In genomic region chr8:125950007-125950940, GRCm38 (mm10) we compare ENCODE assay signal across 8 mouse cellular contexts. TPM values are rescaled to one million over a fixed set of nuclear protein-coding genes. Genes with fewer than 3 reads are reported as not detected.
DNase-seq lines count a peak whose midpoint lies in the region; ATAC-seq and TF ChIP-seq lines count a peak whose summit lies in the region.

No protein-coding gene starts in this region.

- H3K4me2 ChIP-seq in embryonic facial prominence, embryonic 15.5 days (replicated peaks) = no peak overlapping the region
- no peak overlapping the region for H3K4me2 ChIP-seq in limb, embryonic 12.5 days
- no peak overlapping the region for H3K4me2 ChIP-seq in midbrain, postnatal 0 days (ENCODE audit: low read depth, low read length, poor library complexity, severe bottlenecking)

- H3K27me3 ChIP-seq in embryonic facial prominence, embryonic 15.5 days = no peaks in the 10 kb centered on the region; the same call in 1 of the 2 replicates
- H3K27me3 ChIP-seq in limb, embryonic 12.5 days = peaks cover 18% of the 10 kb centered on the region
- no peaks in the 10 kb centered on the region for H3K27me3 ChIP-seq in midbrain, postnatal 0 days (ENCODE audit: insufficient read depth, low read length)

- DNase-seq in 416B (ENCODE audit: low read depth) = peak; percentile 92
- peak; percentile 86 for DNase-seq in heart, adult 8-10 months (ENCODE audit: low spot score)
- peak; percentile 83 to 88 for DNase-seq in kidney, adult 8-10 months
- peak; percentile 97 for DNase-seq in midbrain, postnatal 0 days (ENCODE audit: low spot score)
- DNase-seq in spleen, postnatal 36 days (ENCODE audit: low spot score in 2 of 2) = peak; percentile 57 to 72

- H3K27ac ChIP-seq in bone marrow, adult 2 months (ENCODE audit: control insufficient read depth, insufficient read depth, low read depth, low read length, poor library complexity) = no peak overlapping the region
- no peak overlapping the region for H3K27ac ChIP-seq in embryonic facial prominence, embryonic 15.5 days (replicated peaks)
- no peak overlapping the region for H3K27ac ChIP-seq in limb, embryonic 12.5 days
- H3K27ac ChIP-seq in midbrain, postnatal 0 days (ENCODE audit: low read depth, low read length) = no peak overlapping the region

- no peaks in the 10 kb centered on the region; the same call in 1 of the 2 replicates for H3K9me3 ChIP-seq in embryonic facial prominence, embryonic 15.5 days (replicated peaks)
- no peaks in the 10 kb centered on the region for H3K9me3 ChIP-seq in limb, embryonic 12.5 days
- no peaks in the 10 kb centered on the region for H3K9me3 ChIP-seq in midbrain, postnatal 0 days (ENCODE audit: low read length)

- no peak overlapping the region for H3K9ac ChIP-seq in embryonic facial prominence, embryonic 15.5 days
- H3K9ac ChIP-seq in limb, embryonic 12.5 days (replicated peaks) = no peak overlapping the region
- no peak overlapping the region for H3K9ac ChIP-seq in midbrain, postnatal 0 days (replicated peaks; ENCODE audit: low read length, poor library complexity, severe bottlenecking)

- H3K36me3 ChIP-seq in embryonic facial prominence, embryonic 15.5 days = no peaks in the 10 kb centered on the region
- H3K36me3 ChIP-seq in limb, embryonic 12.5 days = no peaks in the 10 kb centered on the region
- H3K36me3 ChIP-seq in midbrain, postnatal 0 days (ENCODE audit: insufficient read depth, low read length) = no peaks in the 10 kb centered on the region

- TF ChIP-seq POLR2A in bone marrow, adult 2 months (IDR thresholded peaks at IDR 0.05; ENCODE audit: borderline replicate concordance, control insufficient read depth, low read depth, low read length) = no peak

- peak; percentile 73 for ATAC-seq in embryonic facial prominence, embryonic 15.5 days (ENCODE audit: insufficient number of reproducible peaks, low FRiP score, low TSS enrichment, low read depth)
- peak; percentile 85 for ATAC-seq in limb, embryonic 12.5 days (ENCODE audit: insufficient number of reproducible peaks, insufficient read depth, low FRiP score, low TSS enrichment, low read depth)
- peak; percentile 83 for ATAC-seq in midbrain, postnatal 0 days (ENCODE audit: low FRiP score)

- H3K4me1 ChIP-seq in bone marrow, adult 2 months (ENCODE audit: control insufficient read depth, insufficient read depth, low read length) = no peaks in the 10 kb centered on the region
- no peaks in the 10 kb centered on the region for H3K4me1 ChIP-seq in embryonic facial prominence, embryonic 15.5 days
- no peaks in the 10 kb centered on the region for H3K4me1 ChIP-seq in limb, embryonic 12.5 days (replicated peaks)
- no peaks in the 10 kb centered on the region for H3K4me1 ChIP-seq in midbrain, postnatal 0 days (ENCODE audit: insufficient read depth, low read length)

- TF ChIP-seq CTCF in bone marrow, adult 2 months (IDR thresholded peaks at IDR 0.05; ENCODE audit: control insufficient read depth, insufficient read depth, low read length) = peak; percentile 71
- TF ChIP-seq CTCF in midbrain, postnatal 0 days (IDR thresholded peaks at IDR 0.05) = peak; percentile 100

- WGBS in bone marrow, adult 2 months = 22% methylated on average over 23 of the region's 23 CpGs
- 21% methylated on average over 23 of the region's 23 CpGs for WGBS in embryonic facial prominence, embryonic 15.5 days
- WGBS in limb, embryonic 12.5 days = 21% methylated on average over 23 of the region's 23 CpGs
- WGBS in midbrain, postnatal 0 days = 19% methylated on average over 23 of the region's 23 CpGs

- no peak overlapping the region for H3K4me3 ChIP-seq in bone marrow, adult 2 months (replicated peaks; ENCODE audit: control insufficient read depth, low read depth, low read length)
- H3K4me3 ChIP-seq in embryonic facial prominence, embryonic 15.5 days (replicated peaks) = no peak overlapping the region
- no peak overlapping the region for H3K4me3 ChIP-seq in limb, embryonic 12.5 days (replicated peaks)
- H3K4me3 ChIP-seq in midbrain, postnatal 0 days (ENCODE audit: low read depth, low read length) = no peak overlapping the region

RNA-seq across cellular contexts. Expression of gene Map3k21, which starts 40.0 kb away (rescaled TPM):
- polyA plus RNA-seq in bone marrow, adult 2 months (2011; ENCODE audit: insufficient read depth, insufficient read length, low replicate concordance, missing spikeins) = not detected in 2 replicates
- polyA plus RNA-seq in embryonic facial prominence, embryonic 15.5 days (2015; fragmentation: Nextera tagmentation; extraction: Ambion mirVana) = 0.27 and 0.37 TPM in 2 replicates
- 1 to 10 TPM in 3 of 4 experiments, under 1 TPM in 1; 0.78 to 2.1 (median 1.2) TPM for total RNA-seq in heart, adult 8-10 months (2022)
- 0.06 TPM in 1 of 2 replicates, not detected in the other for polyA plus RNA-seq in limb, embryonic 12.5 days (2016; fragmentation: Nextera tagmentation; extraction: Ambion mirVana)
- total RNA-seq in midbrain, postnatal 0 days (2014; rRNA removed) = 2.8 and 3.5 TPM in 2 replicates
- 0.85 and 0.98 TPM in 2 replicates for polyA plus RNA-seq in midbrain, postnatal 0 days (2015; fragmentation: Nextera tagmentation; extraction: Ambion mirVana)

RNA-seq across cellular contexts. Expression of gene Kcnk1, which starts 44.7 kb away (rescaled TPM):
- polyA plus RNA-seq in bone marrow, adult 2 months (2011; ENCODE audit: insufficient read depth, insufficient read length, low replicate concordance, missing spikeins) = not detected in 2 replicates
- 20.5 and 25.4 TPM in 2 replicates for polyA plus RNA-seq in embryonic facial prominence, embryonic 15.5 days (2015; fragmentation: Nextera tagmentation; extraction: Ambion mirVana)
- total RNA-seq in heart, adult 8-10 months (2022) = 1 to 10 TPM in 2 of 4 experiments, under 1 TPM in 2; 0.27 to 1.6 (median 0.78) TPM
- 15.0 and 16.6 TPM in 2 replicates for polyA plus RNA-seq in limb, embryonic 12.5 days (2016; fragmentation: Nextera tagmentation; extraction: Ambion mirVana)
- total RNA-seq in midbrain, postnatal 0 days (2014; rRNA removed) = 35.7 and 52.1 TPM in 2 replicates
- 24.1 and 25.1 TPM in 2 replicates for polyA plus RNA-seq in midbrain, postnatal 0 days (2015; fragmentation: Nextera tagmentation; extraction: Ambion mirVana)

RNA-seq across cellular contexts. Expression of gene Pcnx2, which starts 52.2 kb away (rescaled TPM):
- not detected in 2 replicates for polyA plus RNA-seq in bone marrow, adult 2 months (2011; ENCODE audit: insufficient read depth, insufficient read length, low replicate concordance, missing spikeins)
- 0.67 and 0.75 TPM in 2 replicates for polyA plus RNA-seq in embryonic facial prominence, embryonic 15.5 days (2015; fragmentation: Nextera tagmentation; extraction: Ambion mirVana)
- total RNA-seq in heart, adult 8-10 months (2022) = under 1 TPM; 0.49 to 0.90 (median 0.64) TPM
- polyA plus RNA-seq in limb, embryonic 12.5 days (2016; fragmentation: Nextera tagmentation; extraction: Ambion mirVana) = 0.19 TPM in 1 of 2 replicates, not detected in the other
- total RNA-seq in midbrain, postnatal 0 days (2014; rRNA removed) = 15.7 and 16.4 TPM in 2 replicates
- polyA plus RNA-seq in midbrain, postnatal 0 days (2015; fragmentation: Nextera tagmentation; extraction: Ambion mirVana) = 2.6 and 3.2 TPM in 2 replicates
